Mouse (Mus musculus): ENCODE data around the gene Gm10358.

Gene Gm10358

GRCm38 (mm10) chr8:75406489-75406888 lies at the start of gene Gm10358:
TSS of gene Gm10358 (minus strand) at chr8:75406589.
- no peak for DNase-seq (ENCODE audit: low read depth, low spot score)

GRCm38 (mm10) chr8:75448394-75448793 lies 42.0 kb upstream of the Gm10358 start, which contains the start of gene Iqcm:
TSS of gene Iqcm (plus strand) at chr8:75448694.
- DNase-seq (ENCODE audit: low read depth, low spot score) = no peak

GRCm38 (mm10) chr8:75415696-75416095 lies 9.3 kb upstream of the Gm10358 start:
- peak; percentile 81 for DNase-seq (ENCODE audit: low read depth, low spot score)

GRCm38 (mm10) chr8:75384770-75385290 lies 21.6 kb downstream of the Gm10358 start:
- DNase-seq (ENCODE audit: low read depth, low spot score) = no peak

- no peak for DNase-seq (ENCODE audit: low read depth, low spot score)
Measured at GRCm38 (mm10) chr8:75375530-75376123, 30.8 kb downstream of the Gm10358 start.

GRCm38 (mm10) chr8:75372006-75372405 lies 34.4 kb downstream of the Gm10358 start:
- no peak for DNase-seq (ENCODE audit: low read depth, low spot score)

All from ZHBTc4 (cell line).